Mouse (Mus musculus): ENCODE measurements around the gene Peli1. TPM values are rescaled to one million over a fixed set of nuclear protein-coding genes. Genes with fewer than 3 reads are reported as not detected.
"Not testable (repeated sequence)": the region's sequence is repeated elsewhere in the genome, so short reads cannot be mapped to it uniquely, and the experiment has no call there.

Peli1 gene
- polyA plus RNA-seq, 1 experiment, result 3.5 TPM

GRCm38 (mm10) chr11:21182709-21183108 is 91.6 kb downstream of the Peli1 start:
- Histone ChIP-seq H3K79me2 (ENCODE audit: control insufficient read depth, insufficient read depth) (no peaks in the 10 kb centered on the region), H3K79me3 (ENCODE audit: low read depth) (no peaks in the 10 kb centered on the region), H3K27me3 (ENCODE audit: control insufficient read depth, insufficient read depth, insufficient read length) (no peaks in the 10 kb centered on the region), H3K4me3 (ENCODE audit: insufficient read depth, poor library complexity, severe bottlenecking) (no peak overlapping the region), H3ac (ENCODE audit: control insufficient read depth, insufficient read length, low read depth) (no peak overlapping the region), H3K36me3 (ENCODE audit: control insufficient read depth, insufficient read depth) (no peaks in the 10 kb centered on the region)
- TF ChIP-seq MYOD1 (IDR thresholded peaks at IDR 0.05; ENCODE audit: control insufficient read depth, insufficient read length, low read depth) (no peak), CTCF (IDR thresholded peaks at IDR 0.05; ENCODE audit: control insufficient read depth, insufficient read depth, insufficient read length) (no peak), CEBPB (IDR thresholded peaks at IDR 0.05; ENCODE audit: low read depth) (no peak), MAX (IDR thresholded peaks at IDR 0.05) (no peak), USF1 (IDR thresholded peaks at IDR 0.05; ENCODE audit: low read depth) (no peak), MYOG (IDR thresholded peaks at IDR 0.05; ENCODE audit: control insufficient read depth, extremely low read depth, insufficient read length) (no peak), FOSL1 (IDR thresholded peaks at IDR 0.05; ENCODE audit: insufficient read depth, low read length, poor library complexity, severe bottlenecking) (no peak)

- not testable (repeated sequence) for H3K27me3 ChIP-seq (ENCODE audit: control insufficient read depth, insufficient read depth, insufficient read length); H3K79me3 ChIP-seq (ENCODE audit: low read depth); H3ac ChIP-seq (ENCODE audit: control insufficient read depth, insufficient read length, low read depth); H3K4me3 ChIP-seq (ENCODE audit: insufficient read depth, poor library complexity, severe bottlenecking); H3K79me2 ChIP-seq (ENCODE audit: control insufficient read depth, insufficient read depth); H3K36me3 ChIP-seq (ENCODE audit: control insufficient read depth, insufficient read depth)
Measured at GRCm38 (mm10) chr11:21191821-21192220, 100.7 kb downstream of the Peli1 start.

- no peaks in the 10 kb centered on the region for H3K27me3 ChIP-seq (ENCODE audit: control insufficient read depth, insufficient read depth, insufficient read length)
- no peak overlapping the region for H3ac ChIP-seq (ENCODE audit: control insufficient read depth, insufficient read length, low read depth)
- no peak for TF ChIP-seq MYOG (IDR thresholded peaks at IDR 0.05; ENCODE audit: control insufficient read depth, extremely low read depth, insufficient read length)
- no peak for TF ChIP-seq MAX (IDR thresholded peaks at IDR 0.05)
- TF ChIP-seq MYOD1 (IDR thresholded peaks at IDR 0.05; ENCODE audit: control insufficient read depth, insufficient read length, low read depth), result no peak
- TF ChIP-seq CTCF (IDR thresholded peaks at IDR 0.05; ENCODE audit: control insufficient read depth, insufficient read depth, insufficient read length), result no peak
- no peak for TF ChIP-seq FOSL1 (IDR thresholded peaks at IDR 0.05; ENCODE audit: insufficient read depth, low read length, poor library complexity, severe bottlenecking)
- TF ChIP-seq USF1 (IDR thresholded peaks at IDR 0.05; ENCODE audit: low read depth), result no peak
- no peak for TF ChIP-seq CEBPB (IDR thresholded peaks at IDR 0.05; ENCODE audit: low read depth)
- no peak overlapping the region for H3K4me3 ChIP-seq (ENCODE audit: insufficient read depth, poor library complexity, severe bottlenecking)
- no peaks in the 10 kb centered on the region for H3K79me2 ChIP-seq (ENCODE audit: control insufficient read depth, insufficient read depth)
- H3K36me3 ChIP-seq (ENCODE audit: control insufficient read depth, insufficient read depth), result no peaks in the 10 kb centered on the region
- no peaks in the 10 kb centered on the region for H3K79me3 ChIP-seq (ENCODE audit: low read depth)
Measured at GRCm38 (mm10) chr11:21194851-21195250, 103.8 kb downstream of the Peli1 start.

Other genes starting within 250 kb of the Peli1 start
- gene Vps54, start 148.0 kb downstream of the Peli1 start, polyA plus RNA-seq (2012; fragmentation: generic; extraction: Trizol), result 6.3 TPM

All from C2C12 (cell line).